Mouse (Mus musculus) liver, postnatal 0 days (tissue): ENCODE results near the gene Slc24a2. TPM values are rescaled to one million over a fixed set of nuclear protein-coding genes. Genes with fewer than 3 reads are reported as not detected.

Source experiments
- ATAC-seq: fragments of 200-750 bp; cut with Nextera tagmentation; 2 replicates; pipeline ENCODE4 v1.8.0; 2017; ENCODE audit warnings: mild to moderate bottlenecking, moderate library complexity
- DNase-seq: peaks from one replicate; pipeline ENCODE4 v3.0.0-alpha.2; 2016
- H3K27ac ChIP-seq: fragments of 300-500 bp; sonication (generic); 2 replicates; pipeline ENCODE4 v1.5.1; 2014; ENCODE audit warnings: antibody characterized with exemption, moderate library complexity, mild to moderate bottlenecking, low read depth
- H3K27me3 ChIP-seq: fragments of 300-500 bp; sonication (generic); 2 replicates; pipeline ENCODE4 v1.6.1; 2014; ENCODE audit warnings: low read length, control low read depth, mixed read lengths; ENCODE audit not compliant: insufficient read depth
- H3K36me3 ChIP-seq: fragments of 300-500 bp; sonication (generic); replicated peaks from 2 replicates; pipeline ENCODE4 v1.6.1; 2014; ENCODE audit warnings: mild to moderate bottlenecking, control low read depth, low read length, moderate library complexity, mixed read lengths; ENCODE audit not compliant: insufficient read depth
- H3K4me1 ChIP-seq: fragments of 300-500 bp; sonication (generic); 2 replicates; pipeline ENCODE4 v1.6.1; 2014; ENCODE audit warnings: antibody characterized with exemption, mild to moderate bottlenecking, control low read depth; ENCODE audit not compliant: insufficient read depth
- H3K4me2 ChIP-seq: fragments of 300-500 bp; sonication (generic); 2 replicates; pipeline ENCODE4 v1.6.1; 2014; ENCODE audit warnings: low read depth, mild to moderate bottlenecking, low read length, moderate library complexity, mixed read lengths
- H3K4me3 ChIP-seq: fragments of 300-500 bp; sonication (generic); 2 replicates; pipeline ENCODE4 v1.5.1; 2014; ENCODE audit warnings: low read depth, low read length
- H3K9ac ChIP-seq: fragments of 300-500 bp; sonication (generic); replicated peaks from 2 replicates; pipeline ENCODE4 v1.6.1; 2014; ENCODE audit warnings: mild to moderate bottlenecking, moderate library complexity
- H3K9me3 ChIP-seq: fragments of 300-500 bp; sonication (generic); 2 replicates; pipeline ENCODE4 v1.6.1; 2016; ENCODE audit warnings: mild to moderate bottlenecking, control low read depth, low read length, mixed read lengths
- CTCF ChIP-seq: sonication (generic); IDR thresholded peaks from 2 replicates; pipeline ENCODE4 v1.5.1; 2016; ENCODE audit warnings: antibody characterized with exemption, low read depth
- EP300 ChIP-seq: IDR thresholded peaks from 2 replicates; pipeline ENCODE4 v1.6.1; 2016; ENCODE audit warnings: antibody characterized with exemption, low read depth, mild to moderate bottlenecking
- WGBS: fragments of 180-500 bp; shearing (Covaris S2); extraction: QIAGEN DNeasy Blood & Tissue Kit; methylation state at CpG from one replicate; pipeline ENCODE4 v1.1.7; 2014; ENCODE audit not compliant: insufficient replicate concordance; 5-methylcytosine and 5-hydroxymethylcytosine counted together
- polyA plus RNA-seq: library from polyadenylated mRNA; unstranded; fragments of >200 nt; fragmentation: Nextera tagmentation; extraction: Ambion mirVana; gene quantifications from 2 replicates; pipeline ENCODE4 v1.2.1, GENCODE M21; 2015

The Slc24a2 gene
- polyA plus RNA-seq, 1 experiment from 2014 or later, result not detected

GRCm38 (mm10) chr4:87061696-87062095 lies 168.6 kb downstream of the Slc24a2 start:
- no peak for TF ChIP-seq CTCF
- TF ChIP-seq EP300, result no peak
- no peaks in the 10 kb centered on the region for H3K27me3 ChIP-seq
- H3K9ac ChIP-seq, result no peak overlapping the region
- no peak overlapping the region for H3K4me3 ChIP-seq
- DNase-seq, result no peak
- no peaks in the 10 kb centered on the region for H3K4me1 ChIP-seq
- WGBS, result 65% methylated on average over 2 of the region's 2 CpGs
- no peak overlapping the region for H3K4me2 ChIP-seq
- no peaks in the 10 kb centered on the region for H3K36me3 ChIP-seq
- no peaks in the 10 kb centered on the region for H3K9me3 ChIP-seq
- ATAC-seq, result no peak
- no peak overlapping the region for H3K27ac ChIP-seq

- Histone ChIP-seq H3K4me3 (no peak overlapping the region), H3K36me3 (no peaks in the 10 kb centered on the region), H3K27ac (no peak overlapping the region), H3K4me1 (no peaks in the 10 kb centered on the region), H3K9ac (no peak overlapping the region), H3K9me3 (no peaks in the 10 kb centered on the region), H3K4me2 (no peak overlapping the region), H3K27me3 (no peaks in the 10 kb centered on the region)
- WGBS, result 72% methylated on average over 3 of the region's 3 CpGs
- ATAC-seq, result no peak
- no peak for DNase-seq
- no peak for TF ChIP-seq CTCF
- no peak for TF ChIP-seq EP300
Observed at GRCm38 (mm10) chr4:87057572-87057971, 172.7 kb downstream of the Slc24a2 start.

GRCm38 (mm10) chr4:87055768-87056167 lies 174.5 kb downstream of the Slc24a2 start:
- H3K4me2 ChIP-seq, result no peak overlapping the region
- ATAC-seq (no peak), DNase-seq (no peak)
- no peak overlapping the region for H3K27ac ChIP-seq
- no peak overlapping the region for H3K9ac ChIP-seq
- no peaks in the 10 kb centered on the region for H3K9me3 ChIP-seq
- no peak for TF ChIP-seq EP300
- no peak for TF ChIP-seq CTCF
- no peak overlapping the region for H3K4me3 ChIP-seq
- WGBS, result 50% methylated on average over 7 of the region's 7 CpGs
- H3K4me1 ChIP-seq, result no peaks in the 10 kb centered on the region
- H3K27me3 ChIP-seq, result no peaks in the 10 kb centered on the region
- H3K36me3 ChIP-seq, result no peaks in the 10 kb centered on the region

GRCm38 (mm10) chr4:87052881-87053280 lies 177.4 kb downstream of the Slc24a2 start:
- H3K4me1 ChIP-seq, result no peaks in the 10 kb centered on the region
- H3K36me3 ChIP-seq, result no peaks in the 10 kb centered on the region
- TF ChIP-seq EP300, result no peak
- no peak for TF ChIP-seq CTCF
- ATAC-seq (no peak), DNase-seq (no peak)
- no peak overlapping the region for H3K4me2 ChIP-seq
- no peak overlapping the region for H3K9ac ChIP-seq
- no peak overlapping the region for H3K27ac ChIP-seq
- 92% methylated on average over 5 of the region's 5 CpGs for WGBS
- no peak overlapping the region for H3K4me3 ChIP-seq
- no peaks in the 10 kb centered on the region for H3K27me3 ChIP-seq
- no peaks in the 10 kb centered on the region for H3K9me3 ChIP-seq

GRCm38 (mm10) chr4:87049061-87049460 lies 181.2 kb downstream of the Slc24a2 start:
- 56% methylated on average over 3 of the region's 3 CpGs for WGBS
- H3K4me1 ChIP-seq, result no peaks in the 10 kb centered on the region
- H3K9me3 ChIP-seq, result no peaks in the 10 kb centered on the region
- no peak overlapping the region for H3K27ac ChIP-seq
- H3K4me3 ChIP-seq, result no peak overlapping the region
- ATAC-seq (no peak), DNase-seq (no peak)
- no peak for TF ChIP-seq EP300
- no peak for TF ChIP-seq CTCF
- H3K36me3 ChIP-seq, result no peaks in the 10 kb centered on the region
- H3K9ac ChIP-seq, result no peak overlapping the region
- no peak overlapping the region for H3K4me2 ChIP-seq
- no peaks in the 10 kb centered on the region for H3K27me3 ChIP-seq

GRCm38 (mm10) chr4:87047131-87047530 lies 183.1 kb downstream of the Slc24a2 start:
- TF ChIP-seq CTCF, result no peak
- no peak for TF ChIP-seq EP300
- H3K4me2 ChIP-seq, result no peak overlapping the region
- no peak for ATAC-seq
- no peaks in the 10 kb centered on the region for H3K27me3 ChIP-seq
- no peak overlapping the region for H3K9ac ChIP-seq
- no peaks in the 10 kb centered on the region for H3K9me3 ChIP-seq
- no peaks in the 10 kb centered on the region for H3K36me3 ChIP-seq
- no peak overlapping the region for H3K27ac ChIP-seq
- no peaks in the 10 kb centered on the region for H3K4me1 ChIP-seq
- no peak for DNase-seq
- 58% methylated on average over 2 of the region's 2 CpGs for WGBS
- H3K4me3 ChIP-seq, result no peak overlapping the region

- H3K4me3 ChIP-seq, result no peak overlapping the region
- no peak for TF ChIP-seq EP300
- no peak for TF ChIP-seq CTCF
- DNase-seq, result no peak
- H3K9me3 ChIP-seq, result no peaks in the 10 kb centered on the region
- H3K4me2 ChIP-seq, result no peak overlapping the region
- no peaks in the 10 kb centered on the region for H3K4me1 ChIP-seq
- WGBS, result 84% methylated on average over 9 of the region's 9 CpGs
- no peak overlapping the region for H3K9ac ChIP-seq
- ATAC-seq, result no peak
- H3K27ac ChIP-seq, result no peak overlapping the region
- H3K27me3 ChIP-seq, result no peaks in the 10 kb centered on the region
- no peaks in the 10 kb centered on the region for H3K36me3 ChIP-seq
Observed at GRCm38 (mm10) chr4:87043296-87043695, 187.0 kb downstream of the Slc24a2 start.
